Mouse (Mus musculus) lung, adult 2 months (tissue): ENCODE measurements at regions not wholly inside any gene's neighbourhood (a gene's known extent, or its start where the extent isn't known, plus 50 kb on each side); places are given as distances from the start of the nearest gene placed in this dataset.
"Not testable (repeated sequence)": the region's sequence is repeated elsewhere in the genome, so short reads cannot be mapped to it uniquely, and the experiment has no call there.

Source experiments
- DNase-seq: peaks from one replicate; pipeline ENCODE4 v3.0.0; 2022
- H3K4me1 ChIP-seq: fragments of 200-500 bp; 2 replicates; pipeline ENCODE4 v1.6.1; 2011; ENCODE audit warnings: low read length; ENCODE audit not compliant: control insufficient read depth, insufficient read depth
- H3K4me3 ChIP-seq: fragments of 200-500 bp; replicated peaks from 2 replicates; pipeline ENCODE3; 2011; ENCODE audit warnings: low read depth, mild to moderate bottlenecking, control low read depth, low read length; ENCODE audit errors: extremely low read depth
- CTCF ChIP-seq: fragments of 200-500 bp; IDR thresholded peaks from 2 replicates; pipeline ENCODE4 v1.5.1; 2011; ENCODE audit warnings: mild to moderate bottlenecking, low read length, control low read depth; ENCODE audit not compliant: insufficient read depth
- POLR2A ChIP-seq: fragments of 200-500 bp; IDR thresholded peaks from 2 replicates; pipeline ENCODE4 v1.6.1; 2011; ENCODE audit warnings: low read depth, mild to moderate bottlenecking, control low read depth, low read length, borderline replicate concordance; ENCODE audit errors: extremely low read depth
- WGBS: fragments of 180-500 bp; shearing (Covaris S2); methylation state at CpG from one replicate; pipeline ENCODE4 v1.1.7; 2018; 5-methylcytosine and 5-hydroxymethylcytosine counted together

DNA sequence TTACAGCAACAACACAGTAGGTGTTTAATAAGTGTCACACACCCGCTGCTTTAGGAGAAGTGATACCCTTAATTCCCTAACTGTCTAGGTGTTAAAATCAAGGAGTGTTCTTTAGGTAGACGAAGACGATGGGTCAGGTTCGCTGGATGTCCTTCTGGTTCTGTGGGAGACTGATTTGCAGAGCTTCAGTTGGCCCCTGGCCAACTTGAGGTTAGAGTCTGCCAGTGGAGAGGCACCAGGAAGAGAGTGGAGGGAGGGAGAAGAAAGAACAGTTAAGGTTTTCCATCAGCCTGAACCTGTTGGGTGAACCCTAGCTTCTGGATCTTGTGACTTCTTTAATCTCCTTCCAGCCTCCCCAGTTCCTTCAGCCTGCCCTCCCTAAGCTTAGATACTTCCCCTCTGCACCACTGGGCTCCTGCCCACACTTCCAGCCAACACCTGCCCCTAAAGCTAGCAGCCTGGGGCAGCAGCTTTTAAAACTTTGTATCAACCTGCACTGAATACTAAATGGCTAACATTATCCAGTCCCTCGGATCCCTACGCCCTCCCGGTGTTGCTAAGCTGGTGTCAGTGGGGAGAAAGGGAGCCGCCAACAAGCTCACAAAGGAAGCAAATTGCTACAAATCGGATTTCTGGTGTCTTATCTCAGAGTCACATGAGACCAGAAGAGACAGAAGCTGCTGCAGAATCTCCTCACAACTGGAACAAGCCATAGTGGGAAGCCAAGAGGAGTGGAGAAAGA lies 62.1 kb upstream of the Adgrl1 start:
- H3K4me1 ChIP-seq = no peaks in the 10 kb centered on the region
- no peak overlapping the region for H3K4me3 ChIP-seq
- TF ChIP-seq CTCF (no peak), POLR2A (no peak)
- DNase-seq = no peak
- 37% methylated on average over 9 of the region's 9 CpGs for WGBS

DNA sequence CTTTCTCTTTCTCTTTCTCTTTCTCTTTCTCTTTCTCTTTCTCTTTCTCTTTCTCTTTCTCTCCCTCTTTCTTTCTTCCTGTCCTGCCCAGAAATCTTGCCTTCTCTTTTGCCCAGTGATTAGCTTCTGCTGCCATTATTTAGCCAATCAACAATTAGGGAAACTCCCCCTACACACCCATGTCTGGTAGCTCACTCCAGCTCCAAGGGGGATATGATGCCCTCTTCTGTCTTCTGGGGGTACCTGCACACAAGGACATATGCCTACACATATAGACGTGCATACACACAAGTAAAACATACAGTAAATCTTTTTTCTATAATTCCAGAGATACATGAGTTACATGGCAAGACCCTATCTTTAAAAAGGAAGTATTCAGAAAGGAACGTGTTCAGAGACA lies 70.1 kb upstream of the Adgrl1 start:
- DNase-seq = no peak
- no peak for TF ChIP-seq POLR2A
- no peak for TF ChIP-seq CTCF
- H3K4me3 ChIP-seq = no peak overlapping the region
- peaks cover 4% of the 10 kb centered on the region; the same call in 1 of the 2 replicates for H3K4me1 ChIP-seq
- WGBS = 82% methylated on average over 2 of the region's 2 CpGs

DNA sequence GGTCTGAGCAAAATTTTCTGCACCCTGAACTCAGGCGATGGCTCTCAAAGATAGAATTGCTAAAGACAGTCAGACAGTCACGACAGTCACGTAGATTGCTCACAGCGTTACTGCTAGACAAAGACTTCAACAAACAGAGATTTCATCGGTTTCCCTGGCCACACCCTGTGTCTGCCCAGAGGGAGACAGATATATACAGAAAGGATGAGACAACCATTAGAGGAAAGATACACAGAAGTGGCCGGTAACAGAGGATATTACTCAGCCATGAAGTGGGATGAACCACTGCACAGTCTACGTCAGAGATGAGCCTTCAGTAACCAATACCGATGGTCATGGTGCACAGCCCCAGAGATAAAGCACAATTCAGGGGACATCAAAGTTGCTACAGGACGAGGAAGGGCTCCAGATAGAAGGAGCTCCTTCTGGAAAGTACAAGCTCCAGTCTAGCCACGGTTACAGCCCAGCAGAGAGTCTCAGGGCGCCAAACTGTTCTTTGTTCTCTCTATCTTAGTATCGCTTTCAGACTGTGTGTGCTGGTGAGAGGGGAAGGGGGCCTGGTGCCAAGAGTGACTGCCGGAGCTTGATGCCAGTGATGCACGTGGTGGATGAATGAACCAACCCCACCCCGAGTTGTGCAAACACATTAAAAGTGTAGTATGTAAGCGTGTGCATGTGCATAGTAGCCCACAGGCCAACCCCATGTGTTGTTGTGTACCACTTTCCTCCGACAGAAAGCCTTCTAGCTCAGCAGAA lies 74.8 kb upstream of the Adgrl1 start:
- DNase-seq = no peak
- Histone ChIP-seq H3K4me3 (no peak overlapping the region), H3K4me1 (peaks cover 6% of the 10 kb centered on the region)
- TF ChIP-seq POLR2A (no peak), CTCF (no peak)
- WGBS = 51% methylated on average over 17 of the region's 17 CpGs

DNA sequence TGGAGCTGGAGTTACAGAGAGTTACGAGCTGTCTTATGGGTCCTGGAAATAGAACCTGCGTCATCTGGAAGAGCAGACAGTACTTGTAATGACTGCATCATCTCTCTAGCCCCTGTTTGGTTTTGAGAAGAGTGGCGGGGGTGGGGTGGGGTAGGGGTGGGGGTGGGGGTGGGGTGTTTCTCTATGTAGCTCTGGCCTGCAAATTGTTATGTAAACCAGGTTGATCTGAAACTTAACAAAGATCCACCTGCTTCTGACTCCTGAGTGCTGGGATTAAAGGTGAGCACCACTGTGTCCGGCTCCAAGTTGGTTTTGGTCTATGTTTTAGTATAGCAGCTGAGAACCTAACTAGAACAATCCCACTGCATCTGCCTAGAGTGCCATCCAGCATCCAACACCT lies 78.0 kb upstream of the Adgre5 start:
- DNase-seq = no peak
- TF ChIP-seq CTCF = no peak
- no peak for TF ChIP-seq POLR2A
- no peaks in the 10 kb centered on the region for H3K4me1 ChIP-seq
- H3K4me3 ChIP-seq = no peak overlapping the region
- 88% methylated on average over 4 of the region's 4 CpGs for WGBS

DNA sequence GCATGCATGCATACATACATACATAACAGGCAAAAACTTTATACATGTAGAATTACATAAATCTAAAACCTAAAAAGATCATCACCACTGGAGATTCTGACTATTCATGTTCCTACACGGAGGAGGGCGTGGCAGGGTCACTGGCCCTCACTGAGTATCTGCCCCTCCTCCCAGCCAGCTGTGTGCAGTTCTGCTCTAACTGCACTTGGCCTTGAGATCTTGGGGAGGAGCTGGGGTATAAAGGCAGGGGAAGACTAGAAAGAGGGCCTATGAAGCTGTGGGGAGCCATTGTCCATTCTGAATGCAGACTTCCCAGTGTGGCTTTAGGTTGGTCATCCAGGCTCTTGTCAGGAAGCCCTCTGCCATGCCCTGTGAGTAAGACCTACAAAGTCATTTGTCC lies 69.5 kb upstream of the Adgre5 start:
- no peak for DNase-seq
- TF ChIP-seq CTCF = no peak
- TF ChIP-seq POLR2A = no peak
- no peak overlapping the region for H3K4me3 ChIP-seq
- 84% methylated on average over 2 of the region's 2 CpGs for WGBS
- no peaks in the 10 kb centered on the region for H3K4me1 ChIP-seq

DNA sequence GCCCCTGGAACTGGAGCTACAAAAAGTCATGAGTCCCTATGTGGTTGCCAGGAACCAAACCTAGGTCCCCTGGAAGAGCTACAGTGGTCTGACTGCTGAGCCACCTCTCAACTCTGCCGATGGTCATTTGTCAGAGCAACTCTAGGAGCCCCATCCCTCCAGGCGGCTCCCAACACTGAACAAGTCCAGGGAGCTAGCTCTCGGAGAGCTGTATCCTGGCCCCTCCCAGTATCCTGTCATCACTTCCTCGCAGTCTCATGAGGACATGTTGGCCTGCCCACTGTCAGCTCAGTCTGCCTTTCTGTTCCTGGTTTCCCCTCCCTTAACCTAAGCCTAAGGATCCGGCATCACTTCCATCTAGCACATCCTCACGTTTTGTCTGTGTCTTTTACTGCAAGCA lies 64.5 kb upstream of the Adgre5 start:
- H3K4me1 ChIP-seq = no peaks in the 10 kb centered on the region
- no peak for DNase-seq
- 29% methylated on average over 6 of the region's 6 CpGs for WGBS
- peak; percentile 63; the same call in 1 of the 2 replicates for TF ChIP-seq POLR2A
- TF ChIP-seq CTCF = no peak
- no peak overlapping the region for H3K4me3 ChIP-seq

DNA sequence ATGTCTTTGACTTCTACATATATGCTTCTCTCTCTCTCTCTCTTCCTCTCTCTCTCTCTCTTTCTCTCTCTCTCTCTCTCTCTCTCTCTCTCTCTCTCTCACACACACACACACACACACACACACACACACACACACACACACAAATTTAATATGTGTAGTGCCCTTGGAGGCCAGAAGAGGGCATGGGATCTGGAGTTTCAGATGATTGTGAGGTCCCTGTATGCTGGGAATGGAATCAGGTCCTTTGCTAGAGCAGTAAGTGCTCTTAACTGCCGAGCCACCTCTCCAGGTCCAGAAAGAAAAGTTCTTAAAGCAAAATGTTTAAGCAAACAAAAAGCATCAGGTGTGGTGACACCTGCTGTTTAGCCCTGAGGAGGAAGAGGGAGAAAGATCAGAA lies 62.2 kb upstream of the Adgre5 start:
- H3K4me3 ChIP-seq, H3K4me1 ChIP-seq, DNase-seq: not testable (repeated sequence)
- 26% methylated on average over 1 of the region's 1 CpGs for WGBS

DNA sequence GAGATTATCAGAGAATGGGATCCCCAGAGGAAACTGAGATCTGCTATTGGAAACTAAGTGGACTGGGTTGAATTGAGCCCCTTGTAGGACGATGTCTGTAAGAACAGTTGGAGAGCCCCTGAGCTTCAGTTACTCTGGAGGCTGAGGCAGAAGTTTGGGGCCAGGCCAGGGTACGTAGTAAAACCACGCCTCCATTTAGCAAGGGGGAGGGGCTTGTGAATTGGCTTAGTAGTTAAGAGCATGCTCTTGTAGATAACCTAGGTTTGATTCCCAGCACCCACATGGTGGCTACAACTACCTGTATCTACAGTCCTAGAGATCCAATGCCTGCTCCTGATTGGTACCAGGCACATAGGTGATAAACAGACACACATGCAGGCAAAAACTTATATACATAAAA lies 61.4 kb upstream of the Adgre5 start:
- WGBS = 63% methylated on average over 3 of the region's 3 CpGs

DNA sequence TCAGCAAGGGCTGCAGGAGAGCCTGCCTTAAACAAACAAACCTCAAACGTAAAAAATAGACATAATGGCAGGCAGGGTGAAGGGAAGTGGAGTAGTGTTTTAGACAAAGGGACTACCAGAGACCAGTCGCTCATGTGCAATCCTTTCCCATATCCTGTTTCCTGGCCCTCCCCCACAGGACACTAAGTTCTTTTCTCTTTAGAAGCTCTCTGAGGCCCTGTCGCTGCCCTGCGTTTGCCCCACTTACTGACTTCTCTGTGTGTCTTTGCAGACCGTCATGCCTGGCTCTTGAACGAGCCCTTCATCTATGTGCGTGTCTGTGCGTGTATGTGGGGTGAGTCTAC lies 58.5 kb upstream of the Adgre5 start:
- no peak for DNase-seq
- Histone ChIP-seq H3K4me1 (peaks cover 7% of the 10 kb centered on the region), H3K4me3 (no peak overlapping the region)
- 29% methylated on average over 8 of the region's 8 CpGs for WGBS
- TF ChIP-seq POLR2A (no peak), CTCF (no peak)

More for the DNA sequence above, 61.4 kb upstream of the Adgre5 start:
- DNase-seq = no peak
- Histone ChIP-seq H3K4me3 (no peak overlapping the region), H3K4me1 (peaks cover 7% of the 10 kb centered on the region)
- TF ChIP-seq CTCF (no peak), POLR2A (no peak)
